Mouse (Mus musculus) naive thymus-derived CD4-positive, alpha-beta T cell, adult 2 months (primary cell): ENCODE results near the gene Kdm7a.

Source experiments
- DNase-seq: peaks from one replicate; pipeline ENCODE4 v3.0.0-alpha.2; 2011; ENCODE audit warnings: low read depth

The Kdm7a gene

GRCm38 (mm10) chr6:39206581-39207461, at the start of gene Kdm7a:
TSS of gene Kdm7a (minus strand) at chr6:39206789.
- peak; percentile 94 for DNase-seq

DNA sequence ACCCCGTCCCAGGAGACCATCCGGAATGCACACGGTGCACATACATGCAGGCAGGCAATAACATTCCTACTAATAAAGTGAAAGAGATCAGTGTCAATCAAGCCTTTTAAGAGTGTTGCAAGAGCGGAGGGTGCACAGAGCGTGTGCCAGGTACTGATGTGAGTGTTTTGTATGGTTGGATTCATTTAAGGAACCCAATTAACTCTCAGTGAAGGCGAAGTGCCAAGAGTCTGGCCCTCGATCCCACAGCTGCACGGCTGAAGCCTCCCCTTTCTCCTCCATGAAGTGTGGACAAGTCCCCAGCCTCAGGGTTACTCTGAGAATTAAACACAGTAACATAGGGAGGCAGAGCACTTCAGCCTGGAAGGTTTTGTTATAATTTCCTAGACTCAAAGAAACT, 48.7 kb upstream of the Kdm7a start:
- DNase-seq: no peak

DNA sequence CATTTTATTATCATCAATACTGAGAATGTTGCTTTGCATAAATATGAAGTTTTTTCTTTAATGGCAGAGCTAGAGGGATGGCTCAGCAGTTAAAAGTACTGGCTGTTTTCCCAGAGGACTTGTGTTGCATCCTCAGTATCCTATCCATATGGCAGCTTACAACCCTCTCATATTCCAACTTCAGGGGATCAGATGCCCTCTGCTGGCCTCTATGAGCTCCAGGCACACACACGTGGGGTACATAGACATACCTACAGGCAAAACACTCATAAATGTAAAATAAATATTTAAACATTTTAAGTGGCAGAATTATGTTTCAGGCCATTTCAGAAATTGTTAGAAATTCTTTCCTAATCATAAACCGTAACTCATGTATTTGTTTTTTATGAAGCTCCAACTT, 43.5 kb upstream of the Kdm7a start:
- DNase-seq: no peak

DNA sequence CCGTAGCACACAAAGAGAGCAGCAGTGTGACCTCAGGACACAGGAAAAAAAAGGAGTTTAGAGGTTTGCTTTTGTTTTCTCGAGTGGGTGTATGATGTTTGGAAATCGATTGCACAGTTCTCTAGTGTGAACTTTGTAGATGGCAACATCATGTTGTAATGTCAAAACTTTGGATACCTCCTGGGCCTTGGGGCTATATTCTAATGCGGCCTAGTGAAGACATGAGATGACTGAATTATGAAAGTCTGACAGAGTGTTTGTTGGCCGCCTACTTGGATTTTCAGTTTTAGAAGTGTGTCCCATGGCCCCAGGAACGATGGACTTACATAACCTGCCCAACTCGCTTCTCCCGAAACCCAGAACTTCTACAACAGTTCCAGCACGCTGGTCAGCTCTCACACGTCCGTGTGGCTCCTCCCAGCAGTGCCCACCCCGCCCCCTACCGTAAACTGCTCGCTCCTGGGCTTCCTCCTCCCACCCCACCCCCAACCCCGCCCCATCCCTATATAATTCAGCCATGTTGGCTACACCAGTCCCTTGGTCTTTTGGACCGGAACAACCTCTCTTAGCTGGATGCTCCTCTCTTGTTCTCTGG, 42.7 kb upstream of the Kdm7a start:
- no peak for DNase-seq

GRCm38 (mm10) chr6:39244066-39244465, 37.5 kb upstream of the Kdm7a start:
- no peak for DNase-seq

DNA sequence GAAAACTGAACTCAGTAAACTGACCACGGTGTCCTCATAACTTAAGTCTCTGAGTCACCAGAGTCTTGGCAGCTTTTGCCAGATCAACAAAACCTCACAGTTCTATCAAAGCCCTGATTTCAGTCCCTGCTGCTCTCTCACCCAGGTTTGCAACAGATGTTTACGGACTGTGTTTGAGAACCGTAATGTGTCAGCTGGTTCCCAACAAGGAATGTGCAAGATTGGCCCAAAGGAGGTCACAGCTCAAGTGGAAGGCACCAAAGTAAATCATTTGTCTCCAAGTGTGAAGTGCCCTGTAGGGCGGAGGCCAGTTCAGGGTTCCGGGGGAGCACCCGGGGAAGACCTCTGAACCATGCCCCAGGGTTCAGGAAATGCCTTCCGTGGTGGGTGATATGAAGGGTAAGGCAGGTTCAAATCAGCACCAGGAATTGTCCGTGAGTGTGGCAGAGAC, 36.9 kb upstream of the Kdm7a start:
- no peak for DNase-seq

DNA sequence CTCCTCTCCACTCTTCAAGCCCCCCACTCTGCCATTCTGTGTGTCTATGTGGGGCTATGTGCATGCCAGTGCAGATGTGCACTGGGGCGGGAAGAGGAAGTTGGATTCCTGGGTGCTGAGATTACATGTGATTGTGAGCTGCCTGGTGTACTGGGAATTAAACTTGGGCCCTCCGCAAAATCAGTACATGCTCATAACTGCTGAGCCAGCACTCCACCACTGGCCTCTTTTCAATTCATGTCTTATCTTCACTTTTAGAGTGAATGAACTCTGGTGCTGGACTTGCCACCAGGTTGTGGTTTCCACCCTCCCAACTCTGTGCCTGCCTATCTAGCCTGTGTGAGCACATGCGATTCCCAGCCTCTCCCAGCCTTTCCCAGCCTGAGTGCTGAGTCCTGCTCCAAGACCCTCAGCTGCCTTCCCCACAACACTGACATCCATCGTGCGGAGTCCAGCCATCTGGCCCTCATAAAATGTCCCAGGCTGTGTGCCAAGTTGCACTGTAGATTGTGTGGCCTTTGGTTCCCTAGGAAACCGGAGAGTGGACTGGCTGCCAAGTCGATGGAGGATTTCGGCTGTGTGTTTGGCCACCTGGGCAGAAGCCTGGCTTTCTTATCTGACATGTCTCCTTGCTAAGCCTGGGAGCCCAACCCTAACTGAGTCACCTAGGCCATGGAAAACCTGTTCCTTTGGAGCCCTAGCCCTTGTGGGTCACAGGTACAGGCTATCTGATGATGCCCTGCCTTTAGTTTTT, 36.3 kb upstream of the Kdm7a start:
- no peak for DNase-seq

- peak; percentile 83 for DNase-seq
These were observed 34.9 kb upstream of the Kdm7a start for GRCm38 (mm10) chr6:39241421-39241891.

DNA sequence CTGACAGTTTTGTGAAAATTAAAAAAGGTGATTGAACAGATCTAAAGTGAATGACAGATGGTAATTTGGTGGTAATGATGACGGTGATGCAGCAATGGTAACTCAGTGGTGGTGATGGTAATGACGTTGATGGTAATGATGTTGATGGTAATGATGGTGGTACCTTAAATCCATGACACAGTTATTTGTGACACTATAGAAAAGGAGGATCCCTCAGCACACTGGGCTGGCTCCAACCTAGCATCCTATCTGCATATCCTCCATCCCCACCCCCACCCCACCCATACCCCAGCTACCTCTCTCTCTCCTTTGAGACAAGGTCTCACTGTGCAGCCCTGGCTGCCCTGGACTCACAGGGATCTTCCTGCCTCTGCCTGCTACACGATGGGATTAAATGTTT, 34.4 kb upstream of the Kdm7a start:
- no peak for DNase-seq

GRCm38 (mm10) chr6:39237887-39238286, 31.3 kb upstream of the Kdm7a start:
- no peak for DNase-seq

DNA sequence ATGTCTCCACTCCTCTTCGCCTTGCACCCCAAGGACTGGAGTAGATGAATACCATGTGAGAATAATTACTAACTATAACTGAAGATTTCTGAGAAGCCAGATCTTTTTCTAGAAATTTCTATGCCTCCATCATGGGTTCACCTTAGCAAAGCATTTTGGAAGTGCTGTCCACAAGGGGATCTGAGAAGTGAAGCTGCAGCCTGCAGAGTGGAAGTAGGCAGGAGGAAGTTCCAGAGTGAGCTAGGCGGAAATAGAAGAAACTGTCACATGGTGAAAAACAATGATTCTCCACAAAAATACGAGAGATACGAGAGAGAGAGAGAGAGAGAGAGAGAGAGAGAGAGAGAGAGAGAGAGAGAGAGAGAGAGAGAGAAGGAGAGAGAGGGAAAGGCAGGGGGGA, 26.0 kb upstream of the Kdm7a start:
- DNase-seq: no peak

- no peak for DNase-seq
These were observed 24.1 kb upstream of the Kdm7a start for GRCm38 (mm10) chr6:39230664-39231063.

GRCm38 (mm10) chr6:39226610-39226955, 20.0 kb upstream of the Kdm7a start:
- no peak for DNase-seq

- no peak for DNase-seq
These were observed 19.5 kb upstream of the Kdm7a start for GRCm38 (mm10) chr6:39225876-39226609.

- no peak for DNase-seq
These were observed 16.8 kb upstream of the Kdm7a start for GRCm38 (mm10) chr6:39223328-39223885.

DNA sequence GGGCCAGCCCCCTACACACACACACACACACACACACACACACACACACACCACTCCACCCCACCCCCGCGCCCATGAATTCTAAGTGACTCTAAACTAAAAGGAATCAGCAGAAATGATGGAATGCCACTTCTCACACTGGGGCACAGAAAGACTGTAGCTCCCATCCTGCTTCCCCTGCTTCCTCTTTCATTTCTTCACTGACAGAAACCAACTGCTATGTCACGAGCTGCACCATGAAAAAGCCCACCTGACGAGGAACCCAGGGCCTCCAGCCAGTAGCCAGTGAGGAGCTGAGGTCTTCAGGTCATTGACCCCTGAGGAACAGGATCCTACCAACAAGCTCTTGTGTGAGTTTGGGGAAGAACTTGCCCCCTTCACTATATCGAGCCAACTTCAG, 15.9 kb upstream of the Kdm7a start:
- no peak for DNase-seq

- no peak for DNase-seq
These were observed 11.4 kb upstream of the Kdm7a start for GRCm38 (mm10) chr6:39217961-39218360.

GRCm38 (mm10) chr6:39217138-39217537, 10.5 kb upstream of the Kdm7a start:
- DNase-seq: no peak

GRCm38 (mm10) chr6:39214949-39215606, 8.5 kb upstream of the Kdm7a start:
- no peak for DNase-seq

DNA sequence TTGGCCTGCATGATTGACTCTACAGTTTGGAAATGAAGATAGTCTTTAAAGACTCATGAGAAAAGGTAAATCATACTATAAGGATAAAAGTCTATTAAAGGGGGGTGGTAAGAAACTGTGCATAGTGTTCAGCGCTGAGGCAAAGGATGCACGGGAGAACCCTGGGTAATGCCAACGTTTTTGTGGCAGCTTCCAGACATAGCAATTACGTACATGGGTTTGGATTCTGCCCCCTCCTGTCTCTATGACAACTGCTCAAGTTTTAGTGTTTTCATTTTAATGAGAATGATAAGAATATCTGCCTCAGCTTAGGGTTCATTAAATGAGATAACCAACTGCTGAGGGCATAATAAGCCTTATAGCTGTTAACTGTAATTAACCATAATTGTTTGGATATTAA, 3.1 kb upstream of the Kdm7a start:
- no peak for DNase-seq

DNA sequence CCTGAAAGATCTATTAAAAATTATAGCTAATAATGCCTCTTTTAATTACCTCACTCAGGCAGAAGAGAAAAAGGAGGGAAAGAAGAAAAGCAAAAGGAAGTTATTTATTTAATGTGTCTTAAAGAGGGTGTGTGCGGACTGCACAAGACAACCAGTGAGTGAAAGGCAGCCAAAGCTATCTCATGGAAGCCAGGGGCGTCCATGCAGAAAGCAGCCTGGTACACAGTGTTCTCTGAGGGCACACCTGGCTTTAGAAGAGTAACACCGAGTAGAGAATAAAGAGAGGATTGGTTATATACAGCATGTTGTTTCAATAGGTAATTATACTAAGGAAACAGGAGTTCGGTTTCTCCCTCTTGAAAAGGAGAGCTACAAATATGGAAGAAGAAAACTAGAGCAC, 1.6 kb upstream of the Kdm7a start:
- no peak for DNase-seq
